Mouse (Mus musculus): ENCODE data around the gene Cars.
A peak's percentile ranks its signal among the peaks of the same experiment; 100 is the strongest.

DNA sequence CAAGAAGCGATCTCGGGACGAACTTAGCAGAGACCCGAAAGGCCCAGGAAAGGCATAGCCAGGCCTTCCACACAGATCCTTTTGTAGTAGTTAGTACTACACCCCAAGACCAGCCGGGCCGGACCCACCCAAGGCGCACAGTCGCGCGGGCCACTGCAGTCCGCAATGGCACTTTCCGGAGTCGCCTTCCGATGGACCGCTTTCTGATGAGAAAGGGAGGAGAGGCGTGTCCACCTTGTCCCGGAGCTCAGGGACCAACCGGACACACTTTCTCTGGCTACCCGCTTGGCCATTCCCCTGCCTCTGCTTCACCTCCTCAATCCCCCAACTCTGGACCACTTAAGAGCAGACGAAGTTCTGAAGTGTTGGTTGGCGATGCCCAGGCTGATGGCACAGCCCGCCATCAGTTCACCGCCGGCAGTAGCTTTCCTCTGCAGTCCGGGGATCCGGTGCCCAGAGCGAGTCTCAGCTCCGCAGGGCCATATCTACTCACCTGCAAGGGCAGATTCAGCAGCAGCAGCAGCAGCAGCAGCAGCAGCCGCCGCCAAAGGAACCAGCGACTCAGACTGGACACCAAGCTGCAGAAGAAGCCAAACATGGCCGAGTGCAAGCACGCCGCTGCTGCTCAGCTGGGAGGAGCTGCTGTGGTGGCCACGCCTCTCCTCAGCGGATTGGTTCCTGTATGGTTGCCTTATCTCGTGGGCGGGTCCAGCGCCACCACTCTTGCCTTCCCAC lies 49.3 kb upstream of the Cars start, which contains the start of gene Tnfrsf22:
- TF ChIP-seq POLR2A (IDR thresholded peaks at IDR 0.05; ENCODE audit: insufficient read depth, low read length) (peak; percentile 72), CTCF (IDR thresholded peaks at IDR 0.05; ENCODE audit: low read depth, low read length) (no peak), EP300 (IDR thresholded peaks at IDR 0.05; ENCODE audit: insufficient read depth, low read depth, low read length) (no peak)

Measured in ES-Bruce4 (cell line).